Mouse (Mus musculus) brain, embryonic 14.5 days (tissue): ENCODE measurements at regions not wholly inside any gene's neighbourhood (a gene's known extent, or its start where the extent isn't known, plus 50 kb on each side); places are given as distances from the start of the nearest gene placed in this dataset.

ENCODE experiments used
- CTCF ChIP-seq: fragments of 200-500 bp; IDR thresholded peaks from 2 replicates; pipeline ENCODE4 v1.5.1; 2012; ENCODE audit warnings: inconsistent platforms, mild to moderate bottlenecking, moderate library complexity, borderline replicate concordance; ENCODE audit not compliant: insufficient read depth, insufficient read length; ENCODE audit errors: extremely low read depth
- POLR2A ChIP-seq: fragments of 200-500 bp; IDR thresholded peaks from 2 replicates; pipeline ENCODE4 v1.6.1; 2012; ENCODE audit warnings: mild to moderate bottlenecking, inconsistent platforms, borderline replicate concordance; ENCODE audit not compliant: poor library complexity, insufficient read depth, insufficient read length, severe bottlenecking; ENCODE audit errors: extremely low read depth

DNA sequence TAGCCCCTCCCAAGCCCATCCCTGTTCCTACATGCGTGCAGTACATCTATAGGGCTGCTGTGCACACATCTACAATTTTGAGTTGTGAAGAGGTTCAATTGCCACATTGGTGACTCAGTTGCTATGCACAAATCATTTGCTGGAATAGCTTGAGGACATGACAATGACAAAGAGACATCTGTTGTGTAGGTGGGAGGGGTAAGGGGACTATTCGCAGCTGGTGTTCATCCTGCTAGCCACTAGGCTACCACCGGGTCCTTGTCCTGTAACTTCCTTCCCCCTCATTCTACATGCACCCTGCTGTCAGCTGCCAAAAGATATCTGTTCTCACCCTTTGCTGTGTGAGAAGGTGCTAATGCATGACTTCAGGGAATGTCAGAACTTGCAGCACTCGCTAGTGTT is 1117.7 kb upstream of the Arrdc3 start:
- no peak for TF ChIP-seq CTCF
- no peak for TF ChIP-seq POLR2A
